Mouse (Mus musculus): ENCODE data around the gene Fam76b. TPM values are rescaled to one million over a fixed set of nuclear protein-coding genes. Genes with fewer than 3 reads are reported as not detected.

Gene Fam76b
- polyA plus RNA-seq, 1 experiment from 2014 or later: 23.0 TPM

- Histone ChIP-seq H3K9me3 (no peaks in the 10 kb centered on the region), H3K27ac (replicated peaks) (peak within 1 kb of the TSS; percentile 99), H3K27me3 (replicated peaks; ENCODE audit: low read depth, poor library complexity, severe bottlenecking) (no peaks in the 10 kb centered on the region), H3K36me3 (replicated peaks) (peaks cover 53% of the 10 kb centered on the region), H3K4me3 (peak within 1 kb of the TSS; percentile 79), H3K4me1 (peaks cover 27% of the 10 kb centered on the region)
- peak; percentile 96 for DNase-seq (ENCODE audit: low spot score)
- under 1% methylated on average over 44 of the region's 44 CpGs for WGBS
Observed at GRCm38 (mm10) chr9:13826832-13827405, 597 bp upstream of the Fam76b start, which contains the start of gene Cep57. TSS of gene Cep57 (minus strand) at chr9:13827107.

GRCm38 (mm10) chr9:13828087-13828441 lies 548 bp downstream of the Fam76b start:
- Histone ChIP-seq H3K4me3 (peak overlapping the region; percentile 79), H3K27me3 (replicated peaks; ENCODE audit: low read depth, poor library complexity, severe bottlenecking) (no peaks in the 10 kb centered on the region), H3K27ac (replicated peaks) (peak overlapping the region; percentile 99), H3K9me3 (no peaks in the 10 kb centered on the region), H3K36me3 (replicated peaks) (peaks cover 54% of the 10 kb centered on the region), H3K4me1 (peaks cover 27% of the 10 kb centered on the region)
- WGBS: under 1% methylated on average over 23 of the region's 23 CpGs
- DNase-seq (ENCODE audit: low spot score): no peak

- peaks cover 100% of the 10 kb centered on the region for H3K36me3 ChIP-seq (replicated peaks)
- DNase-seq (ENCODE audit: low spot score): no peak
- H3K4me1 ChIP-seq: no peaks in the 10 kb centered on the region
- no peak overlapping the region for H3K27ac ChIP-seq (replicated peaks)
- no peaks in the 10 kb centered on the region for H3K27me3 ChIP-seq (replicated peaks; ENCODE audit: low read depth, poor library complexity, severe bottlenecking)
- H3K9me3 ChIP-seq: no peaks in the 10 kb centered on the region
- H3K4me3 ChIP-seq: no peak overlapping the region
- WGBS: 88% methylated on average over 3 of the region's 3 CpGs
Observed at GRCm38 (mm10) chr9:13835256-13835655, 7.7 kb downstream of the Fam76b start.

- Histone ChIP-seq H3K4me1 (no peaks in the 10 kb centered on the region), H3K9me3 (no peaks in the 10 kb centered on the region), H3K27me3 (replicated peaks; ENCODE audit: low read depth, poor library complexity, severe bottlenecking) (no peaks in the 10 kb centered on the region), H3K27ac (replicated peaks) (no peak overlapping the region), H3K4me3 (no peak overlapping the region), H3K36me3 (replicated peaks) (peaks cover 100% of the 10 kb centered on the region)
- WGBS: 90% methylated on average over 2 of the region's 2 CpGs
- DNase-seq (ENCODE audit: low spot score): no peak
Observed at GRCm38 (mm10) chr9:13836726-13837125, 9.2 kb downstream of the Fam76b start.

GRCm38 (mm10) chr9:13847591-13847990 lies 20.1 kb downstream of the Fam76b start:
- no peaks in the 10 kb centered on the region for H3K27me3 ChIP-seq (replicated peaks; ENCODE audit: low read depth, poor library complexity, severe bottlenecking)
- no peak overlapping the region for H3K4me3 ChIP-seq
- no peak for DNase-seq (ENCODE audit: low spot score)
- no peaks in the 10 kb centered on the region for H3K9me3 ChIP-seq
- H3K4me1 ChIP-seq: no peaks in the 10 kb centered on the region
- peaks cover 45% of the 10 kb centered on the region for H3K36me3 ChIP-seq (replicated peaks)
- WGBS: 88% methylated on average over 3 of the region's 3 CpGs
- no peak overlapping the region for H3K27ac ChIP-seq (replicated peaks)

GRCm38 (mm10) chr9:13848481-13849480 lies 21.3 kb downstream of the Fam76b start:
- Histone ChIP-seq H3K9me3 (no peaks in the 10 kb centered on the region), H3K4me3 (no peak overlapping the region), H3K27ac (replicated peaks) (no peak overlapping the region), H3K4me1 (no peaks in the 10 kb centered on the region), H3K36me3 (replicated peaks) (peaks cover 33% of the 10 kb centered on the region), H3K27me3 (replicated peaks; ENCODE audit: low read depth, poor library complexity, severe bottlenecking) (no peaks in the 10 kb centered on the region)
- peak; percentile 31 for DNase-seq (ENCODE audit: low spot score)
- 78% methylated on average over 10 of the region's 10 CpGs for WGBS

- Histone ChIP-seq H3K27me3 (replicated peaks; ENCODE audit: low read depth, poor library complexity, severe bottlenecking) (no peaks in the 10 kb centered on the region), H3K36me3 (replicated peaks) (no peaks in the 10 kb centered on the region), H3K4me3 (no peak overlapping the region), H3K27ac (replicated peaks) (no peak overlapping the region), H3K9me3 (no peaks in the 10 kb centered on the region), H3K4me1 (peaks cover 7% of the 10 kb centered on the region; the same call in 1 of the 2 replicates)
- DNase-seq (ENCODE audit: low spot score): no peak
- WGBS: 46% methylated on average over 3 of the region's 3 CpGs
Observed at GRCm38 (mm10) chr9:13853876-13854275, 26.4 kb downstream of the Fam76b start.

- H3K9me3 ChIP-seq: no peaks in the 10 kb centered on the region
- no peak overlapping the region for H3K27ac ChIP-seq (replicated peaks)
- H3K4me3 ChIP-seq: no peak overlapping the region
- no peak for DNase-seq (ENCODE audit: low spot score)
- H3K36me3 ChIP-seq (replicated peaks): no peaks in the 10 kb centered on the region
- no peaks in the 10 kb centered on the region for H3K27me3 ChIP-seq (replicated peaks; ENCODE audit: low read depth, poor library complexity, severe bottlenecking)
- 61% methylated on average over 1 of the region's 1 CpGs for WGBS
- H3K4me1 ChIP-seq: peaks cover 7% of the 10 kb centered on the region; the same call in 1 of the 2 replicates
Observed at GRCm38 (mm10) chr9:13856247-13856646, 28.7 kb downstream of the Fam76b start.

- H3K4me3 ChIP-seq: no peak overlapping the region
- no peaks in the 10 kb centered on the region for H3K27me3 ChIP-seq (replicated peaks; ENCODE audit: low read depth, poor library complexity, severe bottlenecking)
- no peak overlapping the region for H3K27ac ChIP-seq (replicated peaks)
- no peaks in the 10 kb centered on the region for H3K9me3 ChIP-seq
- H3K36me3 ChIP-seq (replicated peaks): no peaks in the 10 kb centered on the region
- DNase-seq (ENCODE audit: low spot score): no peak
- 83% methylated on average over 4 of the region's 4 CpGs for WGBS
- H3K4me1 ChIP-seq: peaks cover 7% of the 10 kb centered on the region; the same call in 1 of the 2 replicates
Observed at GRCm38 (mm10) chr9:13856777-13857176, 29.3 kb downstream of the Fam76b start.

GRCm38 (mm10) chr9:13867646-13868045 lies 40.1 kb downstream of the Fam76b start:
- no peak for DNase-seq (ENCODE audit: low spot score)
- Histone ChIP-seq H3K27me3 (replicated peaks; ENCODE audit: low read depth, poor library complexity, severe bottlenecking) (no peaks in the 10 kb centered on the region), H3K4me3 (no peak overlapping the region), H3K4me1 (no peaks in the 10 kb centered on the region), H3K36me3 (replicated peaks) (no peaks in the 10 kb centered on the region), H3K27ac (replicated peaks) (no peak overlapping the region), H3K9me3 (no peaks in the 10 kb centered on the region)
- WGBS: 73% methylated on average over 2 of the region's 2 CpGs

- H3K27me3 ChIP-seq (replicated peaks; ENCODE audit: low read depth, poor library complexity, severe bottlenecking): no peaks in the 10 kb centered on the region
- H3K4me3 ChIP-seq: no peak overlapping the region
- H3K36me3 ChIP-seq (replicated peaks): no peaks in the 10 kb centered on the region
- no peak for DNase-seq (ENCODE audit: low spot score)
- H3K27ac ChIP-seq (replicated peaks): no peak overlapping the region
- 91% methylated on average over 7 of the region's 7 CpGs for WGBS
- no peaks in the 10 kb centered on the region for H3K9me3 ChIP-seq
- peaks cover 11% of the 10 kb centered on the region for H3K4me1 ChIP-seq
Observed at GRCm38 (mm10) chr9:13871631-13872030, 44.1 kb downstream of the Fam76b start.

GRCm38 (mm10) chr9:13874359-13874758 lies 46.8 kb downstream of the Fam76b start:
- WGBS: 31% methylated on average over 2 of the region's 2 CpGs
- H3K27me3 ChIP-seq (replicated peaks; ENCODE audit: low read depth, poor library complexity, severe bottlenecking): no peaks in the 10 kb centered on the region
- no peaks in the 10 kb centered on the region for H3K36me3 ChIP-seq (replicated peaks)
- 0 out of 2 replicates have a peak overlapping the region, but pooled peaks have one; percentile 7 for H3K27ac ChIP-seq (replicated peaks)
- H3K4me1 ChIP-seq: peaks cover 11% of the 10 kb centered on the region
- H3K4me3 ChIP-seq: no peak overlapping the region
- no peaks in the 10 kb centered on the region for H3K9me3 ChIP-seq
- DNase-seq (ENCODE audit: low spot score): no peak

GRCm38 (mm10) chr9:13875340-13875739 lies 47.8 kb downstream of the Fam76b start:
- WGBS: 69% methylated on average over 2 of the region's 2 CpGs
- H3K4me1 ChIP-seq: peaks cover 11% of the 10 kb centered on the region

More at GRCm38 (mm10) chr9:13875340-13875739, 47.8 kb downstream of the Fam76b start:
- H3K27ac ChIP-seq (replicated peaks): no peak overlapping the region
- H3K4me3 ChIP-seq: no peak overlapping the region
- H3K36me3 ChIP-seq (replicated peaks): no peaks in the 10 kb centered on the region
- DNase-seq (ENCODE audit: low spot score): no peak
- H3K27me3 ChIP-seq (replicated peaks; ENCODE audit: low read depth, poor library complexity, severe bottlenecking): no peaks in the 10 kb centered on the region
- H3K9me3 ChIP-seq: no peaks in the 10 kb centered on the region
